Mouse (Mus musculus) layer of hippocampus, postnatal 25 days (tissue): ENCODE measurements at regions not wholly inside any gene's neighbourhood (a gene's known extent, or its start where the extent isn't known, plus 50 kb on each side); places are given as distances from the start of the nearest gene placed in this dataset.
"Not testable (repeated sequence)": the region's sequence is repeated elsewhere in the genome, so short reads cannot be mapped to it uniquely, and the experiment has no call there.

Experiments
- DNase-seq, 2 experiments: peaks; one replicate each; pipeline ENCODE4 v3.0.0; 2022; ENCODE audit warnings: mixed read lengths in 2 of 2, low spot score in 1 of 2; ENCODE audit errors: extremely low spot score in 1 of 2

GRCm38 (mm10) chr3:133661303-133661702 lies 116.4 kb upstream of the Tet2 start:
- no peak for DNase-seq

GRCm38 (mm10) chr3:133664914-133665313 lies 120.0 kb upstream of the Tet2 start:
- no peak for DNase-seq

DNA sequence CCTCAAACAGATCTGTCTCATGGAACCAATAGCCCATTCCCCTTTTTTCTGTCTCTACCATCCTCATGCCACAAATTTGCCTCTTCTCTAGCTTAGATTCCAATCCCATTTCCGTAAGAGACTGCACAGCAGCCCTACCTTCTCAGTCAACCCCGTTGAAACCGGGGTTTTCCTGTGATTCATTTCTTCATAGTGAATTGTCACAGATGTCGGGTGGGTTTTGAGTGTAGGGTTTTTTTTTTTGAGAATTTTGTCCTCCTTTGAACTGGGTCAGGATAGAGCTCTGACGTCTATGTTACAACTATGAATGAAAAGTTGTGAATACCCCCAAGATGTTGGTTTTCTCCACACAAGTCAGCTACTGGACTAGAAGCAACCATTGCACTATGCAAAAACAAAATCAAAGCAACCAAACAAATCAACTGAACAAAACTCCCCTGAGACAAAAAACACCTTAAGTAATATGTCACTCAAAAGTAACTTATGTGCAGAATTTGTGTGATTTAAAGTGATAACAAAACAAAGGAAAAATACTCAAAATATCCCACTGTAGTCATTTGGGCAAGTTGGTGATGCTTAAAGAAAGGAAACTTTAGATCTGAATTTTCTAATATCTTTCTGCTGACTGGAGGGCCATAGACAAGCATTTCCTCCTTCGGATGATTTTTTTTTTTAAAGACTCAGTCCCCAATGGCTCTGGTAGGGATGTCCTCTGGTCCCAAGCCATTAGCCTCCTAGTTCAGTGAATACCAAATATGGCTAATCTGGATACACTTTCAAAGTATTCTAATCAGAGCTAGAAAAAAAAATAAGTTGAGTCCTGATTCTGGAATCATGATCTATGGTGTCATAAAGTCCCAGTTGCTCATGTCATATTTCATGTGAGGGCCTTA lies 120.7 kb upstream of the Tet2 start:
- no peak for DNase-seq

GRCm38 (mm10) chr3:133672742-133673447 lies 128.0 kb upstream of the Tet2 start:
- DNase-seq = peak in 1 of 2 experiments; percentile 20

DNA sequence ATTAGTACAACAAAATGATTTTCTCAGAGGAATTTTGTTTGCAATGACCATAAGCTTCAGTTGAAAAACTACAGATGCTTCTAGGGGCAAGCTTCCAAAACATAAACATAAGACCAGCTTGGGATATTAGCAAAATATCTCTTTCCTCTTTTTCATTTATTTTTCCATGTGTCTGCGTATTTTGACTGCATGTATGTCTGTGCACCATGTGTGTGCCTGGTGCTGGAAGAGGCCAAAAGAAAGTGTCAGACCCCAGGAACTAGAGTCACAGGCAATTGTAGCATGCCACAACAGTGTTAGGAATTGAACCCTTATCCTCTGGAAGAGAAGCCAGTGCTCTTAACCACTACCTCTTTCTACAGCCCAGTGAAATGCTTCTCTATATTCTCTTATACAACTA lies 133.0 kb upstream of the Tet2 start:
- no peak for DNase-seq

GRCm38 (mm10) chr3:133679891-133680290 lies 135.0 kb upstream of the Tet2 start:
- DNase-seq = no peak

DNA sequence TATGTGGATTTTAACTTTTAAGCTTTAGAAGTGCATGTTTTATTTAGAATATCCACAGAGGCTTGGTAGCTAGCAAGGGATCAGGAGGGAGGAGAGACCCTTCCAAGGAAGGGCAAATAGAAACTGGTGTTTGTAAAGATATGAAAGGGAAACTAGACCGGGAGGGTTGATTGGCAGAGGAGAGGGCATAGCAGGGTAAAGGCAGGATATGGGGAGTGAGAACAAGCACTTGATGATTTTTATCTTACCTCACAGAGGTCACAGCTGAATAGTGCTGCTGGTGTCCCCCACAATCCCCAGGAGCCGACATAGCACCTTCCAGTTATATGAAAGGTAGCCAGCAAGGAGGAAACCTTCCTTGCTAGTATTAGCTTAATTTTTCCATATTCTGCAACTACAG lies 135.4 kb upstream of the Tet2 start:
- no peak for DNase-seq

DNA sequence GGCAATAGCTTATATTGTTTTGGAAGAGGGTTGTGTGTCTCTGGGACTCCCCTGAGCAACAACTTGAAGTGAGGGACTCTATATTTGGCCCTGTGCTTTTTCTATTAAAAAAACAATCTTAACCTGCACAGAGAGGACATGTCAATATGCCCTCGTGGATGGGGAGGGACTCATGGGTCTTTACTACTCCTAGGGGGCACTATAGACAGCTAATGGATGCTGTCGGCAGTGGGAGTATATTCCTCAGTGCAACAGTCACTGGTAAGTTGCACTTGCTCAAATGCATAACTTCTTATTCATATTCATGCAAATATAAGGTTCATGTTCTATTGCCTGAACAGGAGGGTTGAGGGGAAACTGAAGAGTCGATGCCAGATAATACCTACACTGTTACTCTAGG lies 135.9 kb upstream of the Tet2 start:
- DNase-seq = no peak

DNA sequence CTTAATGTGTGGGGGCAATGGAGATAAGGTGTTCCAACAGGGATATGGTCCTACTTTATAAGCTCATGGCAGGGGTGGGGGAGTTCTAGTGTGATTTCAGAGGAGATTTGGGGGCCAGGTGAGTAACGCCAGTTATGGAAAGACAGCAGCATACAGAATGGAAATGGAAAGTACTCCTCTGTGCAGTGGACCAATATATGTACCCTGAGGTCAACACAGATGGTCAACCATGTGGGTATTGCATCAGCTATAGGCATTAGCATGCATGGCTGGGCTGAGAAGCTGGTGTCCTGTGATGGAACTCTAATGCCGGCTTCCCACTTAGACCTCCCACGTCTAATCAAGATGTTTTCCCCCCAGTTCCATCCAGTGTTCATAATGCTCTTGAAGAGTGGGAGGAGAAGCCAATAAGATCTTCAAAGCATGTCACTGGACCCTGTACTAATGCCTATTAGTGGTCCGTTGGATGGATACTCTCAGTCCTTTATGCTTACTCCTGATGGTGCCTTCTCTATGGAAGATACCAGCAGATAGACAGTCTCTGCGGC lies 139.3 kb upstream of the Tet2 start:
- DNase-seq = no peak

DNA sequence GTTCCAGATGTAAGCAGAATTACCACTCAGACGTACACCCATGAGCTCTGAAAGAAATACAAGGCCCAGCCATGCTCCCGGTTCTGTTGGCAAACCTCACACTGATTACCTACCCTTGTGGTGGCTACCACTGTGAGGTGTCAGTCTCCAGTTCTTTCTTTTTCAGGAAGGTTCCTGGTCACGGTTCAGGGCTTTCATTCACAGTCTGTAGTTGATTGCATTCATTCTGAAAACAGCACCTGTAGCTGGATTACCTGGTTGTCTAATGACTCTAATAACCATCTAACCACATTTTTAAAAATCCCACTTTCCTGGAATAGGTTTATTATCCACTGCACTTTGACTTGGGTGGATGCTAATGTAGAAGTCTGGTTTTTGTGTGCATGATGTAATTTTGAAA lies 139.8 kb upstream of the Tet2 start:
- no peak for DNase-seq

GRCm38 (mm10) chr3:133685393-133685792 lies 140.5 kb upstream of the Tet2 start:
- no peak for DNase-seq

DNA sequence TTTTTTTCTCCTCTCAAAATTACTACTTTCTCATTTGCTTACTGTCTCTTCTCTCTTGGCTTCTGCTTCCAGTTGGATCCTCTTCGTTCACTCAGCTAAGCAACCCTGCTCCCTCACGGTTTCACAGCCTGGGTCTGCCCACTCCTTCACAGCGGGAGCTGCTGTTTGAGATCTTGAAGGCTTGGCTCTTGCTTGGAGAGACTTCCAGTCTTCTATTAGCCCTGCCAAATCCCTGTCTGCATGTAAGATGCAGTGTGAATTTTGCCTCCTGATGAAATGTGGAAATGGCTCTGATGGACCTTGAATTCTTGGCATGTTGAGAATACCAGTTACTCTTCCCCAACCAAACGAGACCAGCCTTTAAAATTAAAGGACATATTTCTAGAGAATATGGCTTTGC lies 149.1 kb upstream of the Tet2 start:
- DNase-seq = no peak

GRCm38 (mm10) chr3:133696122-133696521 lies 151.2 kb upstream of the Tet2 start:
- DNase-seq = no peak

GRCm38 (mm10) chr3:133704849-133705248 lies 159.9 kb upstream of the Tet2 start:
- not testable (repeated sequence) for DNase-seq

- DNase-seq = no peak
Measured at GRCm38 (mm10) chr3:133711518-133711917, 166.6 kb upstream of the Tet2 start.

DNA sequence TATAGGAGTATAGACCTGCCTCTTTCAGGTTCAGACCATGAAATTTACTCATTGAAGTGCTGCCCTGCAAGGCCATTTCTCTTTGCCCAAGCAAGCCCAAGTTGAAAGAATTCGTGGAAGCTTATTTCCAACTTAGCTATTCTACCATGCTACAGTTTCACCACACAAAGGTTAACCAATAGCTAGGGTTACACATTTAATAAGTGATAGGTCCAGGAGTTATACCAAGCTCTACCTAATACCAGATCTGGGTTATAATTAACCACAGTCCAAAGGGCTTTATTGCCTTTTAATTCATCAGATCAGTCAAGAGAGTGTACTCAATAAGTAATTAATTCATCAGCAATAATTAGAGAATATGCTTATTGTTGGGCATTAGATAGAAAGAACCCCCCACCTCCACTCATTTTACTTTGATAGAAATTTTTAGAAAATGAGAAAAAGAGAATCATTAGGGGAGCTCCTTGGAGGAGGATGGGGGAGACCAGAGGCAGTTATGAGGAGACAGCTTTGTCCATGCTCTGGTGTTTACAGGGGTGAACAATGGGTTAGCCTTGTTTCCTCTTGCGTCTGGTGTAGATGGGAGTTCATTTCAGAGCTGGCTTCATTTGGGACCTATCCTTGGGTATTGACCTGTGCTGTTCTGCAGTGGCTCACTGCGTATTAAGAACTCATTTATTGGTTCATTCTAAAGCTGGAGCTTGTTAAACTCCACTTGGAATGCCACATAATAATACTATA lies 177.8 kb upstream of the Tet2 start:
- DNase-seq = no peak

DNA sequence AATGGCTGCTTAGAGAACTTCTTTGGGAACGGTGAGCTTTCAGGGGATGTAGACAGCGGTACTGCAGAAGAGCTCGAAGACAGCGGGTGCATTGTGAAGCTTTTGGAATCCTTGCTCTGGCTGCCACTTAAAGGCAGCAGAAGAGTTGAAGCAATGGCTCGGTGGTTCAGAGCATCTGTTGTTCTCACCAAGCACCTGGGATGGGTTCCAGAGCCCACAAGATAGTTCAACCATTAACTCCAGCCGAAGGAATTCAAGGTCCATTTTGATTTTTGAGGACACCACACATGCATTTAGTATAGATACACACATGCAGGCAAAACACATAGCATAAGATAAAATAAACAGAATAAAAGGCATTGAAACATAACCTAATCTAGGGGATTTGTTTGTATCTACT lies 181.9 kb upstream of the Tet2 start:
- DNase-seq = no peak

GRCm38 (mm10) chr3:133735603-133736002 lies 190.7 kb upstream of the Tet2 start:
- DNase-seq = no peak

DNA sequence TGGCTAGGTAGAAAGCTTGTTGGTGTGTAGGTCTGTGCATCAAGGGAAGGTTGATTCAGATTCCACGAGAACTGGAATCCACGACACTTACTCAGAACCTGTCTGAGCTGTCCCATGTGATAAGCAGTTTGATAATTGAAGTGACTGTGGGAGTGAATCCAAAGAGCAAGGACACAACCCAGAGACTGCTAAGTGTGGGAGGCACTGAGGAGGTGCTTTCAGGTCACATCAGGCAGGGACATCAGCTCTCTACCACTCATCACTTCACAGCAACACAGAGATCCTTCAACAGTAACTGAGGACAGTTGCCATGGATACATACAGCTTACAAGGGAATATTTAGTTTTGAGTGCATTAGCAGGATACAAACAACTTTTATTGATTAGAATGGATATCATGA lies 194.0 kb upstream of the Tet2 start:
- no peak for DNase-seq

DNA sequence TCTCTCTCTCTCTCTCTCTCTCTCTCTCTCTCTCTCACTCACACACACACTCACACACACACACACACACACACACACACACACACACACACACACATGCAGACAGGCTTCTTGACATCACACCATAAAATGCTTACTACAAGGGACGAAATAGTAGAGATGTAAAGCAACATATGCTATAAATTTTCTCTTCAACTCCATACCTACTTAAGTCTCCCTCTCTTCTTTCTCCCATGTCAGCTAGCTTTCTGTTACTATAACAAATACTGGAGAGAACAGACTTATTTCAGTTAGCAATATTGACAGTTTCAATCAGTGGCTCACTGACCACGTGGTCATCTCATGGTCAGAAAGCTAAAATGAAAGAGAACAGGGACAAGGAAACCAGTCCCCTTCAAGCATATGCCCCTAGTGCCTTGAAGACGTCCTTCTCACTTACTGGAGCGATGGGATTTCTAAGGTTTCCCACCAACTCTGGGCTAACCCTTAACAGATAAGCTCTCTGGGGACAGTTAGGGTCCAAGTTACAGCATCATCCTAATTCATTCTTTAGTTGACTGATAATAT lies 199.7 kb upstream of the Tet2 start:
- DNase-seq = no peak
